Mouse (Mus musculus): ENCODE results near the gene Dlgap5.

Dlgap5 gene

DNA sequence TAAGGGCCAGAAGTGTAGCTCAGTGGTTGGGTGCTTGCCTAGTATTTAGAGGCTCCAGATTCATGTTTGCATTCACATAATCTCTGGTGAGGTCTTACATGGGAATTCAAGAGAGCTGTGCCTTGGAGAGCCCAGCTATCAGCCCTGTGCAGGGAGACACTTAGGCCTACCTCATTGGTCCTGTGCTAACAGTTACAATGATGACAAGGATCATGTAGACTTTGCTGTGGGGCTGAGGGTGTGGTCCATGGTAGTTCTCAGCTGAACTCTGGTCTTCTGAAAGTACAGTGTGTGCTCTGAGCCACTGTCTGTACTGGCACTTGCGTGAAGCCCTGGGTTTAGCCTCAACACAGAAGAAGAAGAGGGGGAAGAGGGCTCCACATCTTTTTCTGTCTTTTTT, 71.5 kb downstream of the Dlgap5 start:
- DNase-seq, result no peak

DNA sequence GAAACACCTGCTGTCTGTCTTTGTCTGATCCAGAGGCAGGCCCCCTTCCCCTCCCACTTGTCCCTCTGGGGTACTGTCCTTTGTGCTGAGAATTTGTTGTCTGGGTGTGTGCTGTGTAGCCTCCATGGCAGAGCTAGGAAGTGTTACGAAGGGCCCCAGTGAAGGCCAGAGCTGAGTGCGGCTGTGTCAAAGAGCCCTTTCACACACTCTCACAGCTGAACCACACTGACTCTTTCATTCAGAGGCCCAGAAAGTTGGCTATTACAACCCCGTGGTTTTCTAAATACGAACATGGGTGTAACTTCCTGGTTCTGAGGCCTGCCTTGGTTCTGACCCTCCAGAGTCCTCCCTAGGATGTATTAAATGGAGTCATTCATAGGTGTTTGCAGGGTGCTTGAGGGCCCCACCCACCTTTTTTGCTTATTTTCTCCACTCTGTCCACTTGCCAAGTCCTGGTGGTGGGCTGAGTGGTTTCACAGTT, 76.4 kb downstream of the Dlgap5 start:
- peak; percentile 8 for DNase-seq

DNA sequence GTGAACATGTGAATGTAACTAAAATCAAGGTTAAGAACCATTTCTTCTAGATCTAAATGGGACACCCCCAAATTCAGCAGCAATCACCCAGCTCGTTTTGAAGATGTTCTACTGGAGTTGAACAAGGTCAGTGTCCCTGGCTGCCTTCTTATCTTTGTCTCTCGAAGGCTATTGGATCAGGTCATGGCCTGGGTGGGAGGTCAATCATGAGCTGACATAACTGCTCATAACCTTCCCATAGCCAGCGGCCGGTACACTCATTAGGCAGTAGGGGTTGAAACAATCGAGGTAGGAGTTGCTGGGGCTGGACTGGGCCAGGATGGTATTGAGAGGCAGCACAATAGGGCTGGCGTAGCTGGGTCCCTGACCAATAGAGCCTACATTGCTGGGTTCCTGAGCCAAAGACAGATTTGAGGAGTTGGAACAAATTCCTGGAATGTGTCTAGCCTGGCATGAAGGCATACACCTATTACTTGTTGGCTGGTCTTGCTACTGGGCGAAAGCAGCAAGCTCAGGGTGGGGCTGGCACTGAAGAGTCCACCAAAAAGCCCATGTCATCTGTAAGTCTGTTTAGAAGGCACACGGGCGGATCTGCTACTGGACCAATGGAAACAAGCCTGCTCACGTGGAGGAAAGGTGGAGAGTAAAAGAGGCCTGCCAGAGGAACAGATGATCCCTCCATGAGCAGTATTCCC, 77.8 kb downstream of the Dlgap5 start:
- no peak for DNase-seq

All from embryo, embryonic 11 days (tissue).